Mouse (Mus musculus): Measurements from ENCODE around the gene Sde2. TPM values are rescaled to one million over a fixed set of nuclear protein-coding genes. Genes with fewer than 3 reads are reported as not detected.
A peak's percentile ranks its signal among the peaks of the same experiment; 100 is the strongest.

Sde2 gene
- polyA plus RNA-seq, 1 experiment from 2014 or later, result 22.3 TPM

- H3K9ac ChIP-seq (ENCODE audit: low read length), result no peak overlapping the region
- no peak overlapping the region for H3K4me2 ChIP-seq (ENCODE audit: low read length)
- H3K9me3 ChIP-seq (ENCODE audit: control insufficient read depth, low read length), result no peaks in the 10 kb centered on the region
- WGBS, result 84% methylated on average over 2 of the region's 2 CpGs
- H3K27me3 ChIP-seq (ENCODE audit: control insufficient read depth, insufficient read depth, low read length), result no peaks in the 10 kb centered on the region
- H3K4me1 ChIP-seq (ENCODE audit: control insufficient read depth in 2 of 2, insufficient read depth in 2 of 2, low read length in 2 of 2), result peaks cover 7 to 8% of the 10 kb centered on the region in 2 experiments; a peak in 3 of 4 replicates
- no peak for ATAC-seq (ENCODE audit: insufficient number of reproducible peaks, insufficient read depth, low FRiP score, low read depth)
- no peak overlapping the region for H3K27ac ChIP-seq (replicated peaks in 1 of 2; ENCODE audit: control insufficient read depth in 1 of 2, insufficient read depth in 1 of 2, low read depth in 2 of 2, low read length in 2 of 2)
- H3K4me3 ChIP-seq (ENCODE audit: control insufficient read depth in 1 of 2, insufficient read depth in 1 of 2, low read depth in 1 of 2, low read length in 2 of 2), result no peak overlapping the region
- no peaks in the 10 kb centered on the region for H3K36me3 ChIP-seq (ENCODE audit: control insufficient read depth, insufficient read depth, low read length)
Observed at GRCm38 (mm10) chr1:180874615-180875014, 23.7 kb downstream of the Sde2 start.

GRCm38 (mm10) chr1:180875126-180875525 lies 24.2 kb downstream of the Sde2 start:
- no peak overlapping the region for H3K27ac ChIP-seq (replicated peaks in 1 of 2; ENCODE audit: control insufficient read depth in 1 of 2, insufficient read depth in 1 of 2, low read depth in 2 of 2, low read length in 2 of 2)
- no peaks in the 10 kb centered on the region for H3K9me3 ChIP-seq (ENCODE audit: control insufficient read depth, low read length)
- peaks cover 4 to 5% of the 10 kb centered on the region in 2 experiments; a peak in 3 of 4 replicates for H3K4me1 ChIP-seq (ENCODE audit: control insufficient read depth in 2 of 2, insufficient read depth in 2 of 2, low read length in 2 of 2)
- no peak overlapping the region for H3K4me2 ChIP-seq (ENCODE audit: low read length)
- H3K9ac ChIP-seq (ENCODE audit: low read length), result no peak overlapping the region
- no peak for ATAC-seq (ENCODE audit: insufficient number of reproducible peaks, insufficient read depth, low FRiP score, low read depth)
- no peak overlapping the region for H3K4me3 ChIP-seq (ENCODE audit: control insufficient read depth in 1 of 2, insufficient read depth in 1 of 2, low read depth in 1 of 2, low read length in 2 of 2)
- H3K27me3 ChIP-seq (ENCODE audit: control insufficient read depth, insufficient read depth, low read length), result no peaks in the 10 kb centered on the region
- H3K36me3 ChIP-seq (ENCODE audit: control insufficient read depth, insufficient read depth, low read length), result no peaks in the 10 kb centered on the region
- 86% methylated on average over 9 of the region's 9 CpGs for WGBS

GRCm38 (mm10) chr1:180877466-180877865 lies 26.5 kb downstream of the Sde2 start:
- no peaks in the 10 kb centered on the region for H3K36me3 ChIP-seq (ENCODE audit: control insufficient read depth, insufficient read depth, low read length)
- H3K27ac ChIP-seq (replicated peaks in 1 of 2; ENCODE audit: control insufficient read depth in 1 of 2, insufficient read depth in 1 of 2, low read depth in 2 of 2, low read length in 2 of 2), result no peak overlapping the region
- H3K4me2 ChIP-seq (ENCODE audit: low read length), result no peak overlapping the region
- no peak overlapping the region for H3K4me3 ChIP-seq (ENCODE audit: control insufficient read depth in 1 of 2, insufficient read depth in 1 of 2, low read depth in 1 of 2, low read length in 2 of 2)
- WGBS, result 79% methylated on average over 4 of the region's 4 CpGs
- H3K9me3 ChIP-seq (ENCODE audit: control insufficient read depth, low read length), result no peaks in the 10 kb centered on the region
- no peaks in the 10 kb centered on the region for H3K27me3 ChIP-seq (ENCODE audit: control insufficient read depth, insufficient read depth, low read length)
- no peak for ATAC-seq (ENCODE audit: insufficient number of reproducible peaks, insufficient read depth, low FRiP score, low read depth)
- H3K4me1 ChIP-seq (ENCODE audit: control insufficient read depth in 2 of 2, insufficient read depth in 2 of 2, low read length in 2 of 2), result no peaks in the 10 kb centered on the region
- no peak overlapping the region for H3K9ac ChIP-seq (ENCODE audit: low read length)

GRCm38 (mm10) chr1:180881768-180882167 lies 30.8 kb downstream of the Sde2 start:
- no peak overlapping the region for H3K9ac ChIP-seq (ENCODE audit: low read length)
- H3K36me3 ChIP-seq (ENCODE audit: control insufficient read depth, insufficient read depth, low read length), result no peaks in the 10 kb centered on the region
- no peak overlapping the region for H3K4me3 ChIP-seq (ENCODE audit: control insufficient read depth in 1 of 2, insufficient read depth in 1 of 2, low read depth in 1 of 2, low read length in 2 of 2)
- no peak for ATAC-seq (ENCODE audit: insufficient number of reproducible peaks, insufficient read depth, low FRiP score, low read depth)
- WGBS, result 43% methylated on average over 3 of the region's 3 CpGs
- no peaks in the 10 kb centered on the region for H3K9me3 ChIP-seq (ENCODE audit: control insufficient read depth, low read length)
- peaks cover 8% of the 10 kb centered on the region in 2 experiments for H3K4me1 ChIP-seq (ENCODE audit: control insufficient read depth in 2 of 2, insufficient read depth in 2 of 2, low read length in 2 of 2)
- H3K4me2 ChIP-seq (ENCODE audit: low read length), result no peak overlapping the region
- H3K27ac ChIP-seq (replicated peaks in 1 of 2; ENCODE audit: control insufficient read depth in 1 of 2, insufficient read depth in 1 of 2, low read depth in 2 of 2, low read length in 2 of 2), result no peak overlapping the region
- H3K27me3 ChIP-seq (ENCODE audit: control insufficient read depth, insufficient read depth, low read length), result no peaks in the 10 kb centered on the region

- Histone ChIP-seq H3K9ac (ENCODE audit: low read length) (no peak overlapping the region), H3K4me1 (ENCODE audit: control insufficient read depth in 2 of 2, insufficient read depth in 2 of 2, low read length in 2 of 2) (peaks cover 13 to 15% of the 10 kb centered on the region in 2 experiments), H3K27me3 (ENCODE audit: control insufficient read depth, insufficient read depth, low read length) (no peaks in the 10 kb centered on the region), H3K27ac (replicated peaks in 1 of 2; ENCODE audit: control insufficient read depth in 1 of 2, insufficient read depth in 1 of 2, low read depth in 2 of 2, low read length in 2 of 2) (no peak overlapping the region), H3K9me3 (ENCODE audit: control insufficient read depth, low read length) (no peaks in the 10 kb centered on the region), H3K4me2 (ENCODE audit: low read length) (no peak overlapping the region), H3K4me3 (ENCODE audit: control insufficient read depth in 1 of 2, insufficient read depth in 1 of 2, low read depth in 1 of 2, low read length in 2 of 2) (no peak overlapping the region), H3K36me3 (ENCODE audit: control insufficient read depth, insufficient read depth, low read length) (no peaks in the 10 kb centered on the region)
- WGBS, result 11% methylated on average over 7 of the region's 7 CpGs
- no peak for ATAC-seq (ENCODE audit: insufficient number of reproducible peaks, insufficient read depth, low FRiP score, low read depth)
Observed at GRCm38 (mm10) chr1:180883731-180884130, 32.8 kb downstream of the Sde2 start.

- Histone ChIP-seq H3K4me3 (ENCODE audit: control insufficient read depth in 1 of 2, insufficient read depth in 1 of 2, low read depth in 1 of 2, low read length in 2 of 2) (no peak overlapping the region), H3K4me1 (ENCODE audit: control insufficient read depth in 2 of 2, insufficient read depth in 2 of 2, low read length in 2 of 2) (peaks cover 18 to 19% of the 10 kb centered on the region in 2 experiments), H3K4me2 (ENCODE audit: low read length) (no peak overlapping the region), H3K27me3 (ENCODE audit: control insufficient read depth, insufficient read depth, low read length) (no peaks in the 10 kb centered on the region), H3K36me3 (ENCODE audit: control insufficient read depth, insufficient read depth, low read length) (no peaks in the 10 kb centered on the region), H3K9ac (ENCODE audit: low read length) (no peak overlapping the region), H3K9me3 (ENCODE audit: control insufficient read depth, low read length) (no peaks in the 10 kb centered on the region), H3K27ac (replicated peaks in 1 of 2; ENCODE audit: control insufficient read depth in 1 of 2, insufficient read depth in 1 of 2, low read depth in 2 of 2, low read length in 2 of 2) (no peak overlapping the region)
- 63% methylated on average over 9 of the region's 9 CpGs for WGBS
- ATAC-seq (ENCODE audit: insufficient number of reproducible peaks, insufficient read depth, low FRiP score, low read depth), result no peak
Observed at GRCm38 (mm10) chr1:180884484-180884883, 33.6 kb downstream of the Sde2 start.

GRCm38 (mm10) chr1:180888556-180889042 lies 37.7 kb downstream of the Sde2 start:
- H3K36me3 ChIP-seq (ENCODE audit: control insufficient read depth, insufficient read depth, low read length), result no peaks in the 10 kb centered on the region
- no peaks in the 10 kb centered on the region for H3K9me3 ChIP-seq (ENCODE audit: control insufficient read depth, low read length)
- no peak overlapping the region for H3K27ac ChIP-seq (replicated peaks in 1 of 2; ENCODE audit: control insufficient read depth in 1 of 2, insufficient read depth in 1 of 2, low read depth in 2 of 2, low read length in 2 of 2)
- H3K27me3 ChIP-seq (ENCODE audit: control insufficient read depth, insufficient read depth, low read length), result peaks cover 16% of the 10 kb centered on the region
- no peak overlapping the region for H3K4me3 ChIP-seq (ENCODE audit: control insufficient read depth in 1 of 2, insufficient read depth in 1 of 2, low read depth in 1 of 2, low read length in 2 of 2)
- H3K9ac ChIP-seq (ENCODE audit: low read length), result peak overlapping the region; percentile 36; the same call in 1 of the 2 replicates
- 8% methylated on average over 13 of the region's 13 CpGs for WGBS
- H3K4me1 ChIP-seq (ENCODE audit: control insufficient read depth in 2 of 2, insufficient read depth in 2 of 2, low read length in 2 of 2), result peaks cover 16 to 22% of the 10 kb centered on the region in 2 experiments
- peak; percentile 22; the same call in 1 of the 2 replicates for ATAC-seq (ENCODE audit: insufficient number of reproducible peaks, insufficient read depth, low FRiP score, low read depth)
- H3K4me2 ChIP-seq (ENCODE audit: low read length), result peak overlapping the region; percentile 44

GRCm38 (mm10) chr1:180889172-180889571 lies 38.2 kb downstream of the Sde2 start:
- Histone ChIP-seq H3K4me2 (ENCODE audit: low read length) (peak overlapping the region; percentile 44), H3K9ac (ENCODE audit: low read length) (peak overlapping the region; percentile 36; the same call in 1 of the 2 replicates), H3K36me3 (ENCODE audit: control insufficient read depth, insufficient read depth, low read length) (no peaks in the 10 kb centered on the region), H3K4me3 (ENCODE audit: control insufficient read depth in 1 of 2, insufficient read depth in 1 of 2, low read depth in 1 of 2, low read length in 2 of 2) (no peak overlapping the region), H3K27ac (replicated peaks in 1 of 2; ENCODE audit: control insufficient read depth in 1 of 2, insufficient read depth in 1 of 2, low read depth in 2 of 2, low read length in 2 of 2) (no peak overlapping the region), H3K27me3 (ENCODE audit: control insufficient read depth, insufficient read depth, low read length) (peaks cover 21% of the 10 kb centered on the region), H3K9me3 (ENCODE audit: control insufficient read depth, low read length) (no peaks in the 10 kb centered on the region), H3K4me1 (ENCODE audit: control insufficient read depth in 2 of 2, insufficient read depth in 2 of 2, low read length in 2 of 2) (peaks cover 10 to 17% of the 10 kb centered on the region in 2 experiments)
- ATAC-seq (ENCODE audit: insufficient number of reproducible peaks, insufficient read depth, low FRiP score, low read depth), result no peak
- 49% methylated on average over 7 of the region's 7 CpGs for WGBS

Measured in heart, embryonic 14.5 days (tissue).